Mouse (Mus musculus): ENCODE measurements around the gene Hrh3. TPM values are rescaled to one million over a fixed set of nuclear protein-coding genes. Genes with fewer than 3 reads are reported as not detected.

The Hrh3 gene
- total RNA-seq, 2 experiments from 2014 or later, result 16.6 to 17.4 TPM

DNA sequence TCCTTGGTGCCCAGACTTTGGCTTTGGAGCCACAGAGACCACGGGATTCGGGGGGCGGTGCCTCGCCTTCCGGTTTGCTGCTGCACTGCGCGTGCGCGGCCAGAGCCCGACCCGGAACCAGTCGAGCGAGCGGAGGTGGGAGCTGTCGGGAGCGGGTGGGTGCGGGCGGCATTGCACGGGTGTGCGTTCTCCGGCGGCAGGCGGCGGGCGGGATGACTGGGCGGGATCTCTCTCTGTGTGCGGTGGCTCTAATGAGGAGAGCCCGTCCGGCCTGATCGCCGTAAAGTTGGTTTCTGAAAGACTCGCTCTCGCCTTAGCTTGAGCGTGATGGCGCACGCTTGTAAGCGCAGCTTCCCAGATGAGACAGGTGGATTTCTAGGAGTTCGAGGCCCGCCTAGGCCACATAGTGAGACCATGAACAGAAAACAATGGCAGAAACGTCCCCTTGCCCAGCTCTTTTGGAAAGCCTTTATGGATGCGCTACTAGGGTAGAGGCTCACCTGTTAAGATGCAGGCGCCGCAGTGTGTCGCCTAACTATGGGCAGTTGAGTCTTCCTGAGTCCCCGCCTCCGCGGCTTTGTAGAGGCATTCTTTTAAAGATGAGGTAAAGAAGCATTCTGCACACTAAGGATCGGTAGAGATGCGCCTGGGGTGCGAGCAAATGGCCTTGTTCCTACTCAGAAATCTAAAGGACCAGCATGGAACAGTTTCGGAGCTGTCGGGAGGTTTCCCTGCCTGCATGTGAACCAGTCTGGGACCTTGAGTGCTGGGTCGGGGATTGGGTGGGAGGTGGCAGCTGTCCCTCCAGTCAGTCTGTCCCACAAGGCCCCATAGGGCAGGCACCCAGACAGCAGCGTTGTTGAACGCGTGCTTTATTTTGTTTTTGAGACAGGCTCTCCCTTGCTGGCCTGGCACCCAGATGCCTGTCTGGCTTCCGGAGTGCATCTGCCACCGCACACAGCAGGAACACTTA is 33.5 kb downstream of the Hrh3 start, which contains the start of gene Mtg2:
Mtg2 (plus strand) TSS at position 108 of the 973 bp plus-strand sequence.
- intact Hi-C loops (cut with DNase I), result loop anchor here (5.0 to 10.0 kb wide), 2 partner anchors 47 to 184 kb away; partner anchors contain the start of genes Osbpl2 and Rps21
- peak; percentile 97 for DNase-seq

DNA sequence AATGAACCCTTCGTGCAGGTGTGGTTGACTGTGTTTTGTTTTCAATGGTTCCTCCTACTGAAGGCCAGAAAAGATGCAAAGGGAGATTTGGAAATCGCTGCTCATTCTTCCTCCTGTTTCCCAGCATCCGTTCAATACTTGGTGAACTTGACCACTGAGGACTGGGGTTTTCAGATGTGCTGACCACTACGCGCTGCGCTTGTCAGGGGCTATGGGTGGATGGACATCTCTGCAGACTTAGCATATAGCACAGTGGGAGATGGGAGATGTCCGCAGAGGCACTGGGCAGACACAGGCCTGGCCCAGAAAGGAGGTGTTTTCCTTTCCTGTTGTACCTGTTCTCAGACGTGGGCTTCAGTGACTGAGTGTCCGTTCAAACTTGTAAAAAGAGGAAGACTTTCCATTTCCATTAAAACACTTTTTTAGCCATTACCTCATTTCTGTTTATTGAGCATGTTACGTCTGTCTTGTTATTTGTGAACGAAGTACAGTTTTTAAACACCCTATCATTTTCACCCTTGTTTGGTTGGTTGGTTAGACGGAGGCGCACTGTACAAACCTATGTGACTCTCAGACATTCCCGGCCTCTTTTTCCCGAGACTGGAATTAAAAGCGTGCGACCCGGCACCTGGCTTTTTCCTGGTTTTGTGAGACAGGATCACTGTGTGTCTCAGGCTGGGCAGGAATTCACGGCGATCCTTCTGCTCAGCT is 34.4 kb downstream of the Hrh3 start:
- intact Hi-C loops (cut with DNase I), result loop anchor here (5.0 to 10.0 kb wide), 2 partner anchors 47 to 185 kb away; partner anchors contain the start of genes Osbpl2 and Rps21

DNA sequence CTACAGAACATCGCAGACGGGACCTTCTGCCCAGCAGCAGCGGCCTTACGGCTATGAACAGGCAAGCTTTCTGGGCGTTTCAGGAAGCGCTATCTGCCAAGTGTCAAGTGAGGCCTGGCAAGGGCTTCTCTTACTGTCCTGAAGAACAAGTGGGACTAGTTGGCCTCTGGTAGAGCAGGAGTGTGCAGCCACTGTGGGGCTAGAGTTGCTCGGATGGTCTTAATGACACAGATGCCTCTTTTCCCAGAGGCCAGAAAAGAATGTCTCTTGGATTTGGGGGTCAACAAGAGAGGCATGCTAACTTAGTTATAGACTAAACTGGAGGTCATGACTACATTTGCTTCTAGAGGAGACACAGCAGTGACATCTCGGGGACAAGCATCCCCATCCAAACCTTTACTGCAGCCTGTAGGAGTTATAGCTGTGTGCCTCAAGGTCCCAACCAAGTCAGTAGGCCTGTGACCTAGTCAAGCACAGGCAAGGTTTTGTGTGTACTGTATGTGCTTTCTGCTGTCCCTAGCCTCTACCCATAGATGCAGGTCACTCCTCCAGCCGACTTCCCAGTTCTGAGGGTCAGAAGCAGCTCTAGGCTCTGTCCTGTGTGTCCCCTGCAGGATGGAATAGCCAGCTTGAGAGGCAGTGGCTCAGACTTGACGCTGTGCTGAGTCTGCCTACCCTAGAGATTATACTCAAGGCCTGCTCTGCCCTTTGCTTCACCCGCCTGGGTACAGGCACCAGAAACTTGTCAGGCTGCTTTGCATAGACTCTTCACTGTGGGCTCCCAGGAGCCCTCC is 40.8 kb downstream of the Hrh3 start:
- no peak for DNase-seq
- intact Hi-C loops (cut with DNase I), result no loop called here

More for the DNA sequence above, 34.4 kb downstream of the Hrh3 start:
- DNase-seq, result no peak

DNA sequence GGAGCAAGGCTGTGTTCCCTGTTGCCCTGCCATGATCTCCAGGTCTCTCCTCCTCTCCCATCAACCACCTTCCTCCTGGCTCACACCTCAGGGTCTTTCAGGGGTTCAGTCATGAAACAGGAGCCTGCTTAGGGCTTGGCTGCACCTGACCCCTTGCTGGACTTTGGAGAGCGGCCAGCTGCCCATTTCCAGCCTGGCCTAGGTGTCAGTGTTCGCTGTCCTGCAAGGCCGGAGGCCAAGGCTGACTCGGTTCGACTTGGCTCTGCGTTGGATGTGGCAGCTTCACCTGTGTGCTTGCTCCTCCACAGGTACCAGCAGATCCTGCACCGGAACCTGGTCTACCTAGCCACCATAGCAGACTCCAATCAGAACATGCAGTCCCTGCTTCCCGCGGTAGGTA is 51.3 kb downstream of the Hrh3 start:
- DNase-seq, result no peak
- intact Hi-C loops (cut with DNase I), result no loop called here

DNA sequence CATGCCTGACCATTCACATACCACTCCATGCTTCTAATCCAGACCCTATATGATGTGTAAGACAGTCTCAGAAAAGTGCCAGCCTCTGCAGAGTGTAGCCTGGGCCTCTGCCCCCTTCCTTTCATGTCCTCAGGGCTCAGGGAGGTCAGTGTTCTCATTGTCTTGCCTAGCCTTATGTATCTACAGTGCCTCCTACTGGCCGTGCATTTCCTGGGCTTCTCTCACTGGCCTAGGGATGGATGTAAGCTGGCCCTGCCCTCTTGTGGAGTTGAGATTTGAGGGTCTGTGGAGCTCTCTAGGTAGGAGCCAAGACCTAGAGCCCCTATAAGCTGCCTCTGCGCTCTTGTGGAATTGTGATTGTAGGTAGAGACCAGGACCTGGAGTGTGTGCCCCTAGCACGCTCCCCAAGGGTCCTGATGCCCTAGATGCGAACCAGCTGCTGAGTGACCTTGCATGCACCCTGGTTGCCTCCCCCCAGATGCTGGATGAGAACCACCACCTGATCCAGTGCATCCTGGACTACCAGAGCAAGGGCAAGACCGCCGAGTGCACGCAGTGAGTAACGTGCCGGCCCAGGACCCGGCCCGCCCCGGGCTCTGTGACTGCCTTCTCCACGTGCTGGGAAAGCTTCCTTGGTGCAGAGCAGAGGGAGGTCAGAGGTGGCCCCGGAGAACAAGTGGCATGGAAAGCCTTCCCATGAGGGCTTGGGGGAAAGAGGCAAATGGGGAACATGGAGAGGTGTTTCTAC is 52.1 kb downstream of the Hrh3 start:
- DNase-seq, result peak; percentile 31

DNA sequence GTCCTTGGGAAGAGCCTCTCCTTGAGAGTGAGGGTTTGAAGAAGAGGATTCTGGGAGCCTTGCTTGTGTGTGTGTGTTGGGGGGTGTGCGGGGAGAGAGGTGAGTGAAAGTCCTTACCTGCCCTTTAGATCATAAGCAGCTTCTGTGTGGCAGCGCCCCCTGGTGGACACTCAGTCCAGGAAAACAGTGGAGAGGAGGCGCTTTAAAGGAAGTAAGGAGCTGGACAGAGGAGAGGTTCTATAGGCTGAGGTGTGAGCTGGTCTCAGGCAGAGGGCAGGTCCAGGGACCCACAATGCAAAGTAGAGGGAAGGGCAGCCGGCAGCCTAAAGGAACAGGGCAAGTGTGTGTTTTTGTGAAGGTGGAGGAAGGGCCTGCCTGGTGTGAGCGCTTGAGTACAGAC is 53.3 kb downstream of the Hrh3 start:
- intact Hi-C loops (cut with DNase I), result no loop called here
- DNase-seq, result peak; percentile 86

More for the DNA sequence above, 52.1 kb downstream of the Hrh3 start:
- intact Hi-C loops (cut with DNase I), result no loop called here

Other genes with a start within 250 kb of the Hrh3 start
- gene Taf4, start 127.8 kb downstream of the Hrh3 start, total RNA-seq (2021), result 10 to 100 TPM; 24.5 to 27.9 TPM
- gene Lsm14b, start 79.5 kb downstream of the Hrh3 start, total RNA-seq (2021), result 100 to 1,000 TPM; 199 to 202 TPM
- 100 to 1,000 TPM; 244 to 245 TPM for gene Psma7, start 62.1 kb downstream of the Hrh3 start, total RNA-seq (2021)
- 10 to 100 TPM; 59.2 to 60.9 TPM for gene Ss18l1, start 62.0 kb downstream of the Hrh3 start, total RNA-seq (2021)
- 10 to 100 TPM; 19.8 to 20.5 TPM for gene Mtg2, start 33.9 kb downstream of the Hrh3 start, total RNA-seq (2021)
- gene Osbpl2, start 14.8 kb upstream of the Hrh3 start, total RNA-seq (2021), result 10 to 100 TPM; 61.9 to 64.5 TPM
- 100 to 1,000 TPM; 117 to 118 TPM for gene Adrm1, start 67.0 kb upstream of the Hrh3 start, total RNA-seq (2021)
- 1 to 10 TPM; 6.3 to 6.5 TPM for gene Lama5, start 121.4 kb upstream of the Hrh3 start, total RNA-seq (2021)
- gene Rps21, start 152.9 kb upstream of the Hrh3 start, total RNA-seq (2021), result 100 to 1,000 TPM; 616 to 687 TPM
- 10 to 100 TPM; 47.2 to 48.6 TPM for gene Cables2, start 169.0 kb upstream of the Hrh3 start, total RNA-seq (2021)
- gene Rbbp8nl, start 185.4 kb upstream of the Hrh3 start, total RNA-seq (2021), result not detected
- not detected for gene Gata5, start 230.2 kb upstream of the Hrh3 start, total RNA-seq (2021)